In the genomic region with DNA sequence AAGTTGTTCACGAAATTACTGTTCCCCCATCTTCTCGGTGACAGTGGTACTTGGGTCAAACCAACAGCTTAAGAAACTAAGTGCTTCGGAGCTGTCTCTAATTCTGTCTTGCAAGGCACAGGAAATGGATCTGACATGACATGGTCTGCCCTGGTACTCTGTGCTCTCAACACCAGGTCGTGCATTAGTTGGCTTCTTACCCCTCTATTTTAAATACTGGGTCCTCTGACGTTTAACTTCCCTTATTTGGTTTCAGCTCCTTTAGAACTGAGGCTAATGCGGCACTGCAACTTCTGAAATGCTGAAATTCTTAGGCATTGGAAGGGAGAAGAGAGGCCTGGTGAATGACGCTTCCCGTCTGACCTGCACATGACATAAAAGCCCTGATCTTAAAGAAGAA, we compare ENCODE assay signal across 24 mouse cellular contexts. TPM values are rescaled to one million over a fixed set of nuclear protein-coding genes. Genes with fewer than 3 reads are reported as not detected.
"Had no signal": no experiment of that assay in that cellular context is flagged by ENCODE, and none has a peak within 500 bp of the region (broad histone marks: within the 10 kb centered on the region; RNA-seq: fewer than 3 reads in every experiment).

No protein-coding gene starts in this region.

- H3K9ac ChIP-seq: heart, embryonic 12.5 days; hindbrain, embryonic 13.5 days; hindbrain, embryonic 15.5 days; limb, embryonic 13.5 days; limb, embryonic 15.5 days; liver, embryonic 12.5 days had no signal

- H3K4me3 ChIP-seq: heart, embryonic 10.5 days; heart, embryonic 12.5 days; hindbrain, embryonic 13.5 days; hindbrain, embryonic 15.5 days; layer of hippocampus, adult 2 months; limb, embryonic 13.5 days; limb, embryonic 15.5 days; liver, embryonic 12.5 days had no signal

- H3K4me2 ChIP-seq: heart, embryonic 12.5 days; hindbrain, embryonic 13.5 days; hindbrain, embryonic 15.5 days; limb, embryonic 13.5 days; limb, embryonic 15.5 days; liver, embryonic 12.5 days had no signal

- H3K36me3 ChIP-seq: heart, embryonic 10.5 days; heart, embryonic 12.5 days; hindbrain, embryonic 13.5 days; hindbrain, embryonic 15.5 days; limb, embryonic 13.5 days; limb, embryonic 15.5 days; liver, embryonic 12.5 days had no signal

- ATAC-seq: hindbrain, postnatal 0 days; intestine, embryonic 16.5 days; liver, embryonic 12.5 days had no signal

- H3K27me3 ChIP-seq: heart, embryonic 12.5 days; hindbrain, embryonic 13.5 days; hindbrain, embryonic 15.5 days; limb, embryonic 13.5 days; limb, embryonic 15.5 days had no signal

- H3K27ac ChIP-seq: heart, embryonic 10.5 days; hindbrain, embryonic 13.5 days; hindbrain, embryonic 15.5 days; hindbrain, postnatal 0 days; layer of hippocampus, adult 2 months; limb, embryonic 13.5 days; limb, embryonic 15.5 days; liver, embryonic 12.5 days had no signal

- DNase-seq: gastrocnemius, postnatal 14 days; gastrocnemius, postnatal 36 days; heart, adult 18-20 months; heart, postnatal 10 days; heart, postnatal 4 days; kidney, adult 11 months; kidney, adult 2 months; kidney, adult 9 months; kidney, postnatal 10 days; kidney, postnatal 25 days; kidney, postnatal 4 days; layer of hippocampus, postnatal 36 days; left cerebral cortex, postnatal 4 days had no signal

- H3K4me1 ChIP-seq: heart, embryonic 10.5 days; heart, embryonic 12.5 days; limb, embryonic 13.5 days; limb, embryonic 15.5 days; liver, embryonic 12.5 days had no signal

- H3K9me3 ChIP-seq: heart, embryonic 10.5 days; heart, embryonic 12.5 days; hindbrain, embryonic 13.5 days; hindbrain, embryonic 15.5 days; limb, embryonic 13.5 days; limb, embryonic 15.5 days; liver, embryonic 12.5 days had no signal

RNA-seq across cellular contexts. Expression of gene Frmd5, which starts 48.6 kb away (rescaled TPM):
- total RNA-seq: gastrocnemius, postnatal 36 days; liver, adult 2 months had no signal
- polyA plus RNA-seq: liver, adult 2 months had no signal
